Mouse (Mus musculus) heart, embryonic 15.5 days (tissue): ENCODE data around the gene Trim25. TPM values are rescaled to one million over a fixed set of nuclear protein-coding genes. Genes with fewer than 3 reads are reported as not detected.

Experiments
- ATAC-seq: fragments of 200-750 bp; cut with Nextera tagmentation; replicated peaks from 2 replicates; pipeline ENCODE4 v1.8.0; 2017; ENCODE audit warnings: low read depth, moderate TSS enrichment; ENCODE audit not compliant: insufficient number of reproducible peaks, insufficient read depth, low FRiP score
- H3K27ac ChIP-seq: fragments of 300-500 bp; sonication (generic); 2 replicates; pipeline ENCODE4 v1.5.1; 2015; ENCODE audit warnings: mild to moderate bottlenecking, inconsistent platforms
- H3K27me3 ChIP-seq: fragments of 300-500 bp; sonication (generic); 2 replicates; pipeline ENCODE4 v1.6.1; 2015; ENCODE audit warnings: inconsistent platforms
- H3K36me3 ChIP-seq: fragments of 300-500 bp; sonication (generic); 2 replicates; pipeline ENCODE4 v1.6.1; 2015; ENCODE audit warnings: mild to moderate bottlenecking, inconsistent platforms
- H3K4me1 ChIP-seq: fragments of 300-500 bp; sonication (generic); replicated peaks from 2 replicates; pipeline ENCODE4 v1.6.1; 2015; ENCODE audit warnings: inconsistent platforms
- H3K4me2 ChIP-seq: fragments of 300-500 bp; sonication (generic); 2 replicates; pipeline ENCODE4 v1.6.1; 2015; ENCODE audit warnings: inconsistent platforms, mild to moderate bottlenecking, moderate library complexity
- H3K4me3 ChIP-seq: fragments of 300-500 bp; sonication (generic); 2 replicates; pipeline ENCODE4 v1.5.1; 2015; ENCODE audit warnings: mild to moderate bottlenecking, inconsistent platforms
- H3K9ac ChIP-seq: fragments of 300-500 bp; sonication (generic); 2 replicates; pipeline ENCODE4 v1.6.1; 2015; ENCODE audit warnings: mild to moderate bottlenecking, inconsistent platforms
- H3K9me3 ChIP-seq: fragments of 300-500 bp; sonication (generic); replicated peaks from 2 replicates; pipeline ENCODE4 v1.6.1; 2016; ENCODE audit warnings: inconsistent platforms
- WGBS: fragments of 180-500 bp; shearing (Covaris S2); methylation state at CpG from one replicate; pipeline ENCODE4 v1.1.7; 2015; ENCODE audit warnings: mixed read lengths; 5-methylcytosine and 5-hydroxymethylcytosine counted together
- polyA plus RNA-seq: library from polyadenylated mRNA; unstranded; fragments of >200 nt; fragmentation: Nextera tagmentation; extraction: Ambion mirVana; gene quantifications from 2 replicates; pipeline ENCODE4 v1.2.1, GENCODE M21; 2015

Gene Trim25
- polyA plus RNA-seq: 14.3 and 21.6 TPM in 2 replicates

DNA sequence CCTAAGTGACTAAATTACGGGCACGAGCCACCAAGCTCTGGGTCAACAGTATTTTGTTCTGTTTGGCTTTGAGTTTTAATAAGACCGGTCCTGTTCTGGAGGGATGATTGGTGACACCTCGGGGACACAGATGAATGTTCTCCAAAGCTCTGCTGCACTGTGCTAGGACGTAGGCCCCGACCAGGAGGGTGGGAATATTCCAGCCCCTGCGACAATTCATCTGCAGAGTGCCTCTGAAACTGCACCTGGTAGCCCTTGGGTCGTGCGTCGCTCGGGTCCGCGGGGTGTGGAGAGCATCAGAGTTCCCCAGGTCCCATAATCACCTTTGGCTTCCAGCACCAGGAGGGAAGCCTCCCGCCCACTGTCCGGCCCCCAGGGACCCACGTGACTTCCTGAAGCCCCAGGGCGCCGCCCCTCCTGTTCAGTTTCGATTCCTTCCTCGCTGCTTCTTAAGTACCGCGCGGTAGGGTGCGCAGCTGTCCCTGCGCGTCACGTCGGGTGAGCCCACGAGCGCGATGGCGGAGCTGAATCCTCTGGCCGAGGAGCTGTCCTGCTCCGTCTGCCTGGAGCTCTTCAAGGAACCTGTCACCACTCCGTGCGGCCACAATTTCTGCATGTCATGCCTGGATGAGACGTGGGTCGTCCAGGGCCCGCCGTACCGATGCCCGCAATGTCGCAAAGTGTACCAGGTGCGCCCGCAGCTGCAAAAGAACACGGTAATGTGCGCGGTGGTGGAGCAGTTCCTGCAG, at the start of gene Trim25:
Gene Trim25, plus strand, starts transcription at position 403 of the 749 bp plus-strand sequence.
- Histone ChIP-seq H3K27ac (peak within 1 kb of the TSS; percentile 67), H3K9me3 (no peaks in the 10 kb centered on the region), H3K9ac (peak within 1 kb of the TSS; percentile 77), H3K4me2 (peak within 1 kb of the TSS; percentile 69), H3K4me3 (peak within 1 kb of the TSS; percentile 73), H3K4me1 (peaks cover 37% of the 10 kb centered on the region), H3K27me3 (no peaks in the 10 kb centered on the region), H3K36me3 (no peaks in the 10 kb centered on the region)
- WGBS: under 1% methylated on average over 48 of the region's 48 CpGs
- ATAC-seq: peak; percentile 89

DNA sequence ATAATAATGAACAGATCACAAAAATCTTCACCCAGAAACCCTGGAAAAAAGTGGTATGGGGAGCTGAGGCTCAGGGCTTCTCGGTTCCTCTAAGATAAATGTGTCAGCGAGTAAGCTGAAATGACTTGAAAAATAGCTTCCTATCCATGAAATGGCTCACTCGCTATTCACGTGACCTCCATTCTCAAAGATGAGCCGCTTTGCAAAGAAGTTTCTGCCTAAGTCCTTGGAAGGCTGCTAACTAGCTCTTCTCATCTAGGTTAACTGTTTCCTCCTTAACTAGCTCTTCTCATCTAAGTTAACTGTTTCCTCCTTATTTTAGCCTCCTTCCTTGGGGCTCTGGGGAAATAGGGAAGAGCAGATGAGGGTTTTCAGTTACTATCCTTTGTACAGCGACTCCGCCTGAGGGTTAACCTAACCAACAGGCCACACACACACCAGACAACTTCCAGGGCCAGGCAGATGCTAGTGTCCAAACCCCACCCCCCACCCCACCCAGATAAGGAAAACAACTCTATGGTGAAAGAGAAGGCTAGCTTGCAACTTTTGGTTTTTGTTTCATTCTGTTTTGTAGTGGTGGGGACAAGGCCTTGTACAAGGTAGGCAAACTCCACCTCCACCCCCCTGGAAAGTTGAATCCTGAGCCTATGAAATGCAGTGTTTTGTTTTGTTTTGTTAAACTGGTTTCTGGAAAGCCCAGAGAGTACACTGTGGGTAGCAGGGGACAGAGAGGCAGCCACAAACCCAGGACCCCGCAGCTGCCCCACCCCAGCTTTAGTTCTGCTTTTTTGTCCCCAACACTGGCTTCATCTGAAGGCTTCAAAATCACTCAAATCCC, 49.2 kb upstream of the Trim25 start:
- H3K9ac ChIP-seq: no peak overlapping the region
- H3K36me3 ChIP-seq: peaks cover 2% of the 10 kb centered on the region
- no peaks in the 10 kb centered on the region; the same call in 1 of the 2 replicates for H3K4me1 ChIP-seq
- no peak overlapping the region for H3K27ac ChIP-seq
- no peaks in the 10 kb centered on the region for H3K9me3 ChIP-seq
- H3K27me3 ChIP-seq: no peaks in the 10 kb centered on the region
- 78% methylated on average over 8 of the region's 8 CpGs for WGBS
- ATAC-seq: no peak
- no peak overlapping the region for H3K4me3 ChIP-seq
- H3K4me2 ChIP-seq: no peak overlapping the region

DNA sequence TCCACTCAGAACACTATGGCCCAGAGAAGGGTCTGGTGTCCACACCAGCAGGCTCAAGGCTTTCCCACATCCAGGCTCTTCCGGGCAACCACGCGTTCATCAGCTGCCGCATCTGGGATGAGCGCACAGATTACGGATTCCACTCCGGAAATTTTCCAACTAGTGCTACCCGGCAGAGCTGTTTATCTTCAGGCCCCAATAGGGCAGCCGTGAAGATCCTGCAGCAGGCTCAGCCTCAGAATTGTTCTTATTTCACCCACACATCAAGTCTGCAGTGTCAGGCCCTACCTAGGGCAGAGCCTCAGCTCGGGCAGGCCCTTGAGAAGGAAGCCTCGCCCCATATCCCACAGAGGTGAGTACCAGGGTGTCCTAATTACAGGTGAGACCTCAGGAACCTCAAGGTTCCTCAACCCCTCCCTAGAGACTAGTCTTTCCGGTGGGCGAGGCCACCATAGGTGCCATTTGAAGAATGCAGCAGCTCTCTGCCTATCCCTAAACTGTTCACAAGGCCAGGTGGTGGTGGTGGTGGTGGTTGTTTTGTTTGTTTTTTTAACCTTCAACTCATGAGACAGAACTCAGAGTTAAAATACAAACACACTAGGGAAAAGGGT, 48.4 kb upstream of the Trim25 start:
- no peaks in the 10 kb centered on the region for H3K27me3 ChIP-seq
- H3K36me3 ChIP-seq: no peaks in the 10 kb centered on the region; the same call in 1 of the 2 replicates
- H3K9ac ChIP-seq: no peak overlapping the region
- H3K4me3 ChIP-seq: no peak overlapping the region
- WGBS: 74% methylated on average over 13 of the region's 13 CpGs
- no peak overlapping the region for H3K27ac ChIP-seq
- peaks cover 4% of the 10 kb centered on the region; the same call in 1 of the 2 replicates for H3K4me1 ChIP-seq
- no peak overlapping the region for H3K4me2 ChIP-seq
- ATAC-seq: no peak
- H3K9me3 ChIP-seq: no peaks in the 10 kb centered on the region

DNA sequence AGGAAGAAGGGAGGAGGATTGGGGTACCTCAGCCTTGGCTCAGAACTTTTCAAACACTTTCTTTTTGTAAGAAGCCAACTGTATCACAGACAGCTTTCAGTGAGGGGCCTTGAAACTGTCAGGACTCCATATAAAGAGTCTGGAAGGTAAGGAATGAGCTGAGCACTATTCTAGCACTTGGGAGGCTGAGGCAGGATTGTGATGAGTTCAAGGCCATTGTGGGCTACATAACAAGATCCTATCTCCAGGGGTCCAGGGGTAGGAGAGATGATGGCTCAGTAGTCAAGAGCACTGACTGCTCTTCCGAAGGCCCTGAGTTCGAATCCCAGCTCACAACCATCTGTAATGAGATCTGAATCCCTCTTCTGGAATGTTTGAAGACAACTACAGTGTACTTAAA, 47.6 kb upstream of the Trim25 start:
- Histone ChIP-seq H3K27me3 (no peaks in the 10 kb centered on the region), H3K9ac (no peak overlapping the region), H3K9me3 (no peaks in the 10 kb centered on the region), H3K4me2 (no peak overlapping the region), H3K36me3 (no peaks in the 10 kb centered on the region; the same call in 1 of the 2 replicates), H3K4me1 (peaks cover 4% of the 10 kb centered on the region; the same call in 1 of the 2 replicates), H3K27ac (no peak overlapping the region), H3K4me3 (no peak overlapping the region)
- 86% methylated on average over 2 of the region's 2 CpGs for WGBS
- no peak for ATAC-seq

DNA sequence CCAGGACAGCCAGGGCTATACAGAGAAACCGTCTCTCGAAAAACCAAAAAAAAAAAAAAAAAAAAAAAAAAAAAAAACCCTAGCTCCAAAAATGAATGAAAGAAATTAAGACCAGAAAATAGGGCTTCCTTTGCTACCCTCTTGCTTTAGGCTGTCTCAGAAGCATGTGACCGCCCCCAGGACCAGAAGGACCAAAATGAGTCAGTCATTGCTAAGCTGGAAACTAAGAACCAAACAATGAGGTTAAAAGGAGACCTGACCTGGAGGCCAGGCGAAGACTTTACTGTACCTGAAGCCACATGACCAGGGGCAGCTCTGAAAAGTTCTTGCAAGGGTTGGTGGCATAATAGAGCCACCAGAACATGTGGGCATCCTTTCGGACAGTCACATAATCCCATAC, 47.1 kb upstream of the Trim25 start:
- no peak overlapping the region for H3K27ac ChIP-seq
- ATAC-seq: no peak
- H3K4me3 ChIP-seq: no peak overlapping the region
- H3K36me3 ChIP-seq: no peaks in the 10 kb centered on the region
- WGBS: 90% methylated on average over 5 of the region's 5 CpGs
- H3K4me1 ChIP-seq: peaks cover 4% of the 10 kb centered on the region; the same call in 1 of the 2 replicates
- H3K4me2 ChIP-seq: no peak overlapping the region
- H3K9ac ChIP-seq: no peak overlapping the region
- H3K27me3 ChIP-seq: no peaks in the 10 kb centered on the region
- H3K9me3 ChIP-seq: no peaks in the 10 kb centered on the region

DNA sequence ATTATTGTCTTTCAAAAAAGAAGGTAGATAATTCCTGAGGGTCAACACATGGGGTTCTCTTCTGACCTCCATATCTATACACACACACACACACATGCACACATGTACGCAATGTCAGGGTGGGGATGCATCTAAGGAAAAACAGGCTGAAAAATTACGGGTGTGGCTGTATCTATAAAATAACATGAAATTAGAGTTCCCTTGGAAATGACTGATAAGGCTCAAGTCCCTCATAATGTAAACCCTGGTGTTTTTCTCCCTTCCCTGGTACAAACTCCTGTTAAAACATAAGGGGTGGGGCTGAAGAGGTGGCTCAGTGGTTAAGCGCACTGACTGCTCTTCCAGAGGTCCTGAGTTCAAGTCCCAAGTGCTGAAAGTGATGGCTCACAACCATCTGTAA, 45.6 kb upstream of the Trim25 start:
- no peak overlapping the region for H3K9ac ChIP-seq
- ATAC-seq: no peak
- H3K27ac ChIP-seq: no peak overlapping the region
- H3K27me3 ChIP-seq: no peaks in the 10 kb centered on the region
- H3K9me3 ChIP-seq: no peaks in the 10 kb centered on the region
- H3K36me3 ChIP-seq: no peaks in the 10 kb centered on the region
- 88% methylated on average over 3 of the region's 3 CpGs for WGBS
- no peak overlapping the region for H3K4me3 ChIP-seq
- no peak overlapping the region for H3K4me2 ChIP-seq
- H3K4me1 ChIP-seq: peaks cover 4% of the 10 kb centered on the region; the same call in 1 of the 2 replicates

DNA sequence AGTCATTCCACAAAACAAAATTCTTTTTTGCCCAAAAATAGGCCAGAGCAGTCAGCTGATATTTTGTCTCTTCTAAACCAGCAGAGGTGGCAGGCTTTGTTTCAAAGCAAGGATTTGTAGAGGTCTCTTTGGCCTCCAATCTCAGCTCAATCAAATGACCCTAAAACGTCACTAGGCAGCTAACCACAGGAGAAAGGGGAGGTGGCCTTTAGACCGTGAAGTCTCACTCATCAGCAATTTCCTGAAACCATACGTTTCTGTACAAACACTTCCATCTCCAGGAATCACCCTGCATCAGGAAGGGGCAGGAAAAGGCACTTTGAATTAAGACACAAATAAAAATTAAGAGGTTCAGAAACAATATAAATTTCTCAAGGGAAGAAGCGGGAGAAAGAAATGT, 44.4 kb upstream of the Trim25 start:
- Histone ChIP-seq H3K4me2 (peak overlapping the region; percentile 67), H3K27ac (peak overlapping the region; percentile 54), H3K9ac (peak overlapping the region; percentile 58), H3K27me3 (no peaks in the 10 kb centered on the region), H3K4me3 (peak overlapping the region; percentile 63), H3K4me1 (peaks cover 4% of the 10 kb centered on the region; the same call in 1 of the 2 replicates), H3K36me3 (no peaks in the 10 kb centered on the region), H3K9me3 (no peaks in the 10 kb centered on the region)
- 0 out of 2 replicates have a peak, but pooled peaks have one; percentile 45 for ATAC-seq
- under 1% methylated on average over 4 of the region's 4 CpGs for WGBS

DNA sequence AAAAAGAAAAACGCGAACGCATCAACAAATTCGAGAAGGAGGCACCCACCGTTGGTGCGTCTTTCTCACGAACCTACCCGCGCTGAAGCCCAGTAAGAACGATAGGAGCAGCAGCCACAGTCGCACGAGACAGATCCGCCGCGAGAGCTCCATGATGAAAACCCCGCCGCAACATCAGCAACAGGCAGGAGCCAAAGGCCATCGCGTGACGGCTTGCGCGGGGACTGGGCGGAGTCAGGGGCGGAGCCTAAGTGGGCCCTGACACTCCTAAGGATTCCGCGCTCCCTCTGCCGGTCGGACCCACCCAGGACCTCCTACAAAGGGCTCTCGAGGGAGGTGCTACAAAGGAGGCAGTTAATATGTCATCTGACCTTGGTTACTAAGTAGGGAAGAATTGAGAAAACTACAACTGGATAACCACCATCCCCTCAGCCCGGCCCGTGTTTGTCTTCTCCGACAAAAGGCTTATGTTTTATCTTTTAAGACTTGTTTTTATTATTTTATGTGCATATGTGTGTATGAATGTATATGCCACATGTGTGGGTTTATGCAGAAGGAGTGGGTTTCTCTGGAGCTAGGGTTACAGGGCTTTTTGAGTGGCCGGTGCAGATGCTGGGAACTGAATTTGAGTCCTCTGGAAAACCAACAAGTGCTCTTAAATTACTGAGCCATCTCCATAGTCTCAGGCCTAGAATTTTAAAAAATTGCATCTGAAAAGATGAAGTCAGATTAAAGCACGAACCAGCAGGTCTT, 43.8 kb upstream of the Trim25 start, which contains the start of gene Scpep1:
Gene Scpep1, minus strand, starts transcription at position 249 of the 753 bp plus-strand sequence.
- Histone ChIP-seq H3K4me2 (peak within 1 kb of the TSS; percentile 67), H3K27me3 (no peaks in the 10 kb centered on the region), H3K27ac (peak within 1 kb of the TSS; percentile 54), H3K4me1 (peaks cover 4% of the 10 kb centered on the region; the same call in 1 of the 2 replicates), H3K36me3 (no peaks in the 10 kb centered on the region), H3K4me3 (peak within 1 kb of the TSS; percentile 63), H3K9me3 (no peaks in the 10 kb centered on the region), H3K9ac (peak within 1 kb of the TSS; percentile 58)
- peak; percentile 97 for ATAC-seq
- WGBS: 5% methylated on average over 34 of the region's 34 CpGs

DNA sequence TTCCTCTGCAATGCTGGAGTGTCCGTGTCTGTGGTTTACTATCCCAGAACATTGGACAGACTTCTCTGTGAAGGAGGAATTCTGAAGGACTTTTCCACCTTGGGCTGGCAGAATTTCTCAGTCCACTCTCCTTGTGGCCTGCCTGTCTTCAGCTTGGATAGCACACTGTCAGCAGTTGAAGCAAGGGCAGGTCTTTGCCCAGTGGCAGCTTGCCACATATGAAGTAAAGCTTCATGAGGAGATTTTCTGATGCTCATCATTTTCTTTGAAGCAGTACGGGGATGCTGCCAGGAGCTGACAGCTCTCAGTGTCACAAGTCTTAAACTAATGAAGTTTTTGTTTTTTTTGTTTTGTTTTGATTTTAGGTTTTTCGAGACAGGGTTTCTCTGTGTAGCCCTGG, 40.3 kb upstream of the Trim25 start:
- no peak overlapping the region for H3K27ac ChIP-seq
- WGBS: 79% methylated on average over 3 of the region's 3 CpGs

DNA sequence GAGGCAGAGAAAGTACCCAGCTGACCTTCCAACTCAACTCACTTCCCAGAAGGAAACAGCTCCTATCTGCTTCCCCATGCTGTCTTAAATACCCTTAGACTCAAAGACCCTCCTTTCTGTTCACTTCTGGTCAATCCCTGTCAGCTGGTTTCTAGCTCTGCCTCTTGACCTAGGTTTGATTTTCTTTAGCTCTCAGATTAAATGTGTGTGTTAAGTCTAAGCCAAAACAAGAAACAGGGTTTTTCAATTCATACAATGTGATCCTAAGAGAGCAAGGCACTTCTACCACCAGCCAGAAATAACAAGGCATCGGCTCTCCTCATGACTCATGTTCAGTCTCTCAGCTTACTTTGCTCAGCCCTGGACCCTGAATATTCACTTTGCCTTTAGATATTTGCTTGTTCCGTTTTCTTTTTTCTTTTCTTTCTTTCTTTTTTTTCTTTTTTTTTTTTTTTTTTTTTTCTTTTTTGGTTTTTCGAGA, 32.3 kb upstream of the Trim25 start, which contains the start of gene Elobl:
Gene Elobl, minus strand, starts transcription at position 51 of the 481 bp plus-strand sequence.
- ATAC-seq: no peak
- WGBS: 68% methylated on average over 3 of the region's 3 CpGs

More for the DNA sequence above, 40.3 kb upstream of the Trim25 start:
- H3K9me3 ChIP-seq: no peaks in the 10 kb centered on the region
- H3K4me3 ChIP-seq: no peak overlapping the region
- H3K36me3 ChIP-seq: no peaks in the 10 kb centered on the region
- H3K4me1 ChIP-seq: peaks cover 4% of the 10 kb centered on the region; the same call in 1 of the 2 replicates
- no peak overlapping the region for H3K9ac ChIP-seq
- H3K4me2 ChIP-seq: no peak overlapping the region
- H3K27me3 ChIP-seq: no peaks in the 10 kb centered on the region
- ATAC-seq: no peak

More for the DNA sequence above, 32.3 kb upstream of the Trim25 start, which contains the start of gene Elobl:
- no peaks in the 10 kb centered on the region for H3K36me3 ChIP-seq
- no peak within 1 kb of the TSS for H3K9ac ChIP-seq
- H3K27me3 ChIP-seq: no peaks in the 10 kb centered on the region
- H3K9me3 ChIP-seq: no peaks in the 10 kb centered on the region
- no peaks in the 10 kb centered on the region for H3K4me1 ChIP-seq
- H3K4me3 ChIP-seq: no peak within 1 kb of the TSS
- no peak within 1 kb of the TSS for H3K4me2 ChIP-seq
- no peak within 1 kb of the TSS for H3K27ac ChIP-seq
